Mouse (Mus musculus) liver, embryonic 11.5 days (tissue): ENCODE data around the gene OR5BS1P. TPM values are rescaled to one million over a fixed set of nuclear protein-coding genes. Genes with fewer than 3 reads are reported as not detected.

Experiments used
- ATAC-seq: fragments of 200-750 bp; cut with Nextera tagmentation; replicated peaks from 2 replicates; pipeline ENCODE4 v1.8.0; 2017; ENCODE audit warnings: moderate number of reproducible peaks, mild to moderate bottlenecking, moderate TSS enrichment, moderate library complexity; ENCODE audit not compliant: low FRiP score
- DNase-seq: peaks from one replicate; pipeline ENCODE4 v3.0.0-alpha.2; 2017; ENCODE audit warnings: low spot score
- H3K27ac ChIP-seq: fragments of 300-500 bp; sonication (generic); 2 replicates; pipeline ENCODE4 v1.5.1; 2014; ENCODE audit warnings: mild to moderate bottlenecking, low read depth, low read length, control low read depth
- H3K27me3 ChIP-seq: fragments of 300-500 bp; sonication (generic); replicated peaks from 2 replicates; pipeline ENCODE4 v1.6.1; 2014; ENCODE audit warnings: low read length, mixed read lengths; ENCODE audit not compliant: control insufficient read depth, insufficient read depth
- H3K36me3 ChIP-seq: fragments of 300-500 bp; sonication (generic); 2 replicates; pipeline ENCODE4 v1.6.1; 2014; ENCODE audit warnings: mild to moderate bottlenecking, low read length, moderate library complexity, mixed read lengths; ENCODE audit not compliant: control insufficient read depth, insufficient read depth
- H3K4me1 ChIP-seq: fragments of 300-500 bp; sonication (generic); replicated peaks from 2 replicates; pipeline ENCODE4 v1.6.1; 2014; ENCODE audit warnings: low read length, mixed read lengths; ENCODE audit not compliant: control insufficient read depth, insufficient read depth
- H3K4me2 ChIP-seq: fragments of 300-500 bp; sonication (generic); 2 replicates; pipeline ENCODE4 v1.6.1; 2014; ENCODE audit warnings: mild to moderate bottlenecking, control low read depth, moderate library complexity
- H3K4me3 ChIP-seq: fragments of 300-500 bp; sonication (generic); 2 replicates; pipeline ENCODE4 v1.5.1; 2014; ENCODE audit warnings: low read depth, low read length, control low read depth
- H3K9ac ChIP-seq: fragments of 300-500 bp; sonication (generic); 2 replicates; pipeline ENCODE4 v1.6.1; 2014; ENCODE audit warnings: low read depth, low read length, control low read depth
- H3K9me3 ChIP-seq: fragments of 300-500 bp; sonication (generic); 2 replicates; pipeline ENCODE4 v1.6.1; 2016; ENCODE audit warnings: low read length, inconsistent platforms, mixed read lengths; ENCODE audit not compliant: control insufficient read depth
- WGBS: fragments of 180-500 bp; shearing (Covaris S2); extraction: QIAGEN DNeasy Blood & Tissue Kit; methylation state at CpG from one replicate; pipeline ENCODE4 v1.1.7; 2014; 5-methylcytosine and 5-hydroxymethylcytosine counted together
- microRNA-seq: library from miRNA; unstranded; fragments of <30 nt; microRNA quantifications from one replicate; pipeline ENCODE4, GENCODE M21; 2017; ENCODE audit warnings: borderline number of aligned reads
- polyA plus RNA-seq: library from polyadenylated mRNA; unstranded; fragments of >200 nt; fragmentation: Nextera tagmentation; extraction: Ambion mirVana; gene quantifications from 2 replicates; pipeline ENCODE4 v1.2.1, GENCODE M21; 2014

The OR5BS1P gene
- polyA plus RNA-seq, 1 experiment from 2014 or later, result not detected

DNA sequence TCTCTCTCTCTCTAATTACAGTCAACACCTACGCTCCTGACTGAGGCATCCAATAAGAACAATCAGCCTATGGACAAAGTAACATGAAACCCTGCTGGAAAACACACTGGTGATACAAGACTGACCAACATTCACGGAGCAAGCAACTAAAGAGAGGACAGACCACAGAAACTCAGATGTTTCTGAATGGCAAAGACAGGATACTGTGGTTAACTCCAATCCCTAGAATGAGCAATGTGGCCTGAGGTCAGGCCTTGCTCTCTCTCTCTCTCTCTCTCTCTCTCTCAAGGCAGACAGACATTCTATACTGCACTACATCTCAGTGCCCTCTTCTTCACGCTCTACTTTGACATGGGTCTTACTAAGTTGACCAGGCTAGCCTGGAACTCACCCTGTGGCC lies 51.5 kb downstream of the OR5BS1P start:
- Histone ChIP-seq H3K4me3 (no peak overlapping the region), H3K27ac (no peak overlapping the region), H3K36me3 (peaks cover 44% of the 10 kb centered on the region), H3K9me3 (no peaks in the 10 kb centered on the region), H3K4me1 (0 out of 2 replicates have a peak, but pooled peaks cover 3% of the 10 kb centered on the region), H3K4me2 (no peak overlapping the region), H3K27me3 (no peaks in the 10 kb centered on the region), H3K9ac (no peak overlapping the region)
- ATAC-seq (no peak), DNase-seq (no peak)
- 93% methylated on average over 3 of the region's 3 CpGs for WGBS

- Histone ChIP-seq H3K9me3 (no peaks in the 10 kb centered on the region), H3K4me2 (no peak overlapping the region), H3K27me3 (no peaks in the 10 kb centered on the region), H3K4me1 (0 out of 2 replicates have a peak, but pooled peaks cover 6% of the 10 kb centered on the region), H3K27ac (no peak overlapping the region), H3K4me3 (no peak overlapping the region), H3K9ac (no peak overlapping the region), H3K36me3 (peaks cover 50% of the 10 kb centered on the region)
- DNase-seq (no peak), ATAC-seq (peak; percentile 68; the same call in 1 of the 2 replicates)
- WGBS, result 74% methylated on average over 5 of the region's 5 CpGs
These were observed 56.4 kb downstream of the OR5BS1P start for GRCm38 (mm10) chr15:98526057-98526456.

GRCm38 (mm10) chr15:98527056-98527771 lies 57.5 kb downstream of the OR5BS1P start:
- WGBS, result 93% methylated on average over 5 of the region's 5 CpGs
- DNase-seq (peak; percentile 30), ATAC-seq (no peak)
- Histone ChIP-seq H3K4me1 (peaks cover 11% of the 10 kb centered on the region), H3K27me3 (no peaks in the 10 kb centered on the region), H3K9me3 (no peaks in the 10 kb centered on the region), H3K36me3 (peaks cover 47% of the 10 kb centered on the region), H3K4me3 (no peak overlapping the region), H3K9ac (no peak overlapping the region), H3K4me2 (no peak overlapping the region), H3K27ac (no peak overlapping the region)

DNA sequence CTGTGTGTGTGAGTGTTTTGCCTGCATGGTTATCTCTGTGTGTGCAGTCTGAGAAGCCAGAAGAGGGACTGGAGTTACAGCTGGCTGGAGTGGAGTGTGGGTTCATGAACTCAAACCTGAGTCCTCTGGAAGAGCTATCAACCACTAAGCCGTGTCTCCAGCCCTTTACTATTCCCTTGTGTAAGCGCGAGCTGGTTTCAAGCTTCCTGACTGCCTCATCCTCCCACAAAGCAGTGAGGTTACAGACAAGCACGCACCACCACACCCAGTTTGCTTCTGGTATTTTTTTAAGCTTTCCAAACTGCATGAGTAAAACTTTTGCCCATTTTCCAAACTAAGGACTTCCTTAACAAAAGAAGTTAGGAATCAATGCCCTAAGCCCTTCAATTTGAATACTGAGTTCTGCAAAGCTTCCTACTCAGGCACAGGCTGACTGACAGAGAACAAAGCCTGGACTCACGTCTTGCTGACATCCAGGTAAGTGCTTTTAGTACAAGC lies 58.4 kb downstream of the OR5BS1P start:
- Histone ChIP-seq H3K9me3 (no peaks in the 10 kb centered on the region), H3K36me3 (peaks cover 40% of the 10 kb centered on the region), H3K4me1 (peaks cover 13% of the 10 kb centered on the region), H3K9ac (no peak overlapping the region), H3K4me3 (no peak overlapping the region), H3K27me3 (no peaks in the 10 kb centered on the region), H3K27ac (no peak overlapping the region), H3K4me2 (no peak overlapping the region)
- DNase-seq, result no peak
- WGBS, result 88% methylated on average over 5 of the region's 5 CpGs
- ATAC-seq, result no peak

Small RNA genes lying within 50 kb of the gene (microRNA-seq; reads per million reads assigned to microRNA genes)
- gene Mir1291, result 6.0 reads per million, percentile 16 among the genes with 10 or more reads in this experiment

Other genes starting within 250 kb of the OR5BS1P start
- not detected in 2 replicates for gene Gm44579, start 248.9 kb upstream of the OR5BS1P start, polyA plus RNA-seq
- not detected in 2 replicates for gene Olfr287, start 248.8 kb upstream of the OR5BS1P start, polyA plus RNA-seq
- gene Olfr286, start 235.4 kb upstream of the OR5BS1P start, polyA plus RNA-seq, result not detected in 2 replicates
- not detected in 2 replicates for gene H1fnt, start 212.6 kb upstream of the OR5BS1P start, polyA plus RNA-seq
- gene Zfp641, start 173.7 kb upstream of the OR5BS1P start, polyA plus RNA-seq, result 0.18 and 0.27 TPM in 2 replicates
- not detected in 2 replicates for gene Olfr285, start 152.5 kb upstream of the OR5BS1P start, polyA plus RNA-seq
- not detected in 2 replicates for gene Olfr284, start 128.9 kb upstream of the OR5BS1P start, polyA plus RNA-seq
- not detected in 2 replicates for gene Olfr283, start 89.0 kb upstream of the OR5BS1P start, polyA plus RNA-seq
- gene Olfr282, start 38.7 kb upstream of the OR5BS1P start, polyA plus RNA-seq, result not detected in 2 replicates
- not detected in 2 replicates for gene Olfr281, start 17.3 kb upstream of the OR5BS1P start, polyA plus RNA-seq
- not detected in 2 replicates for gene Lalba, start 12.8 kb downstream of the OR5BS1P start, polyA plus RNA-seq
- gene Olfr279, start 22.5 kb downstream of the OR5BS1P start, polyA plus RNA-seq, result not detected in 2 replicates
- gene Kansl2, start 64.4 kb downstream of the OR5BS1P start, polyA plus RNA-seq, result 92.6 and 94.2 TPM in 2 replicates
- gene Ccnt1, start 101.0 kb downstream of the OR5BS1P start, polyA plus RNA-seq, result 56.0 and 56.3 TPM in 2 replicates
- 0.55 TPM in 1 of 2 replicates, not detected in the other for gene 4930415O20Rik, start 101.1 kb downstream of the OR5BS1P start, polyA plus RNA-seq
- 8.3 and 12.3 TPM in 2 replicates for gene Adcy6, start 140.2 kb downstream of the OR5BS1P start, polyA plus RNA-seq
- gene Cacnb3, start 160.9 kb downstream of the OR5BS1P start, polyA plus RNA-seq, result 13.2 TPM in 2 replicates
- gene Ddx23, start 193.0 kb downstream of the OR5BS1P start, polyA plus RNA-seq, result 18.8 and 19.4 TPM in 2 replicates
- 0.60 and 0.68 TPM in 2 replicates for gene Rnd1, start 207.6 kb downstream of the OR5BS1P start, polyA plus RNA-seq
- gene Ccdc65, start 238.3 kb downstream of the OR5BS1P start, polyA plus RNA-seq, result 0.09 and 0.19 TPM in 2 replicates